Mouse (Mus musculus) kidney, embryonic 14.5 days (tissue): ENCODE results near the gene Tes. TPM values are rescaled to one million over a fixed set of nuclear protein-coding genes. Genes with fewer than 3 reads are reported as not detected.
"Not testable (repeated sequence)": the region's sequence is repeated elsewhere in the genome, so short reads cannot be mapped to it uniquely, and the experiment has no call there.

Experiments used
- ATAC-seq: fragments of 200-750 bp; cut with Nextera tagmentation; 2 replicates; pipeline ENCODE4 v1.8.0; 2017; ENCODE audit warnings: moderate number of reproducible peaks, mild to moderate bottlenecking, moderate TSS enrichment, moderate library complexity; ENCODE audit not compliant: low FRiP score, low TSS enrichment
- H3K27ac ChIP-seq: fragments of 300-500 bp; sonication (generic); 2 replicates; pipeline ENCODE4 v1.5.1; 2014; ENCODE audit warnings: low read depth, mild to moderate bottlenecking, low read length, moderate library complexity, mixed read lengths
- H3K27me3 ChIP-seq: fragments of 300-500 bp; sonication (generic); 2 replicates; pipeline ENCODE4 v1.6.1; 2014; ENCODE audit warnings: mild to moderate bottlenecking, low read length; ENCODE audit not compliant: control insufficient read depth, insufficient read depth
- H3K36me3 ChIP-seq: fragments of 300-500 bp; sonication (generic); 2 replicates; pipeline ENCODE4 v1.6.1; 2014; ENCODE audit warnings: low read length, mixed read lengths; ENCODE audit not compliant: control insufficient read depth, insufficient read depth
- H3K4me1 ChIP-seq: fragments of 300-500 bp; sonication (generic); 2 replicates; pipeline ENCODE4 v1.6.1; 2014; ENCODE audit warnings: low read length, mixed read lengths; ENCODE audit not compliant: control insufficient read depth, insufficient read depth
- H3K4me2 ChIP-seq: fragments of 300-500 bp; sonication (generic); replicated peaks from 2 replicates; pipeline ENCODE4 v1.6.1; 2014; ENCODE audit warnings: low read depth, mild to moderate bottlenecking, low read length
- H3K4me3 ChIP-seq: fragments of 300-500 bp; sonication (generic); 2 replicates; pipeline ENCODE4 v1.5.1; 2014; ENCODE audit warnings: mild to moderate bottlenecking, low read length
- H3K9ac ChIP-seq: fragments of 300-500 bp; sonication (generic); 2 replicates; pipeline ENCODE4 v1.6.1; 2014; ENCODE audit warnings: low read depth, mild to moderate bottlenecking, low read length, moderate library complexity
- H3K9me3 ChIP-seq: fragments of 300-500 bp; sonication (generic); 2 replicates; pipeline ENCODE4 v1.6.1; 2016; ENCODE audit warnings: low read length; ENCODE audit not compliant: control insufficient read depth
- WGBS: fragments of 180-500 bp; shearing (Covaris S2); extraction: QIAGEN DNeasy Blood & Tissue Kit; methylation state at CpG from one replicate; pipeline ENCODE4 v1.1.7; 2014; 5-methylcytosine and 5-hydroxymethylcytosine counted together
- polyA plus RNA-seq: library from polyadenylated mRNA; unstranded; fragments of >200 nt; fragmentation: Nextera tagmentation; extraction: Ambion mirVana; gene quantifications from 2 replicates; pipeline ENCODE4 v1.2.1, GENCODE M21; 2014

The Tes gene
- polyA plus RNA-seq, 1 experiment from 2014 or later = 92.2 TPM

- Histone ChIP-seq H3K9ac (no peak overlapping the region), H3K4me1 (no peaks in the 10 kb centered on the region), H3K27me3 (no peaks in the 10 kb centered on the region), H3K36me3 (no peaks in the 10 kb centered on the region), H3K4me2 (no peak overlapping the region), H3K27ac (no peak overlapping the region), H3K9me3 (no peaks in the 10 kb centered on the region), H3K4me3 (no peak overlapping the region)
- 70% methylated on average over 6 of the region's 6 CpGs for WGBS
- no peak for ATAC-seq
Measured at GRCm38 (mm10) chr6:17053028-17053660, 11.8 kb upstream of the Tes start.

GRCm38 (mm10) chr6:17054781-17055180, 10.2 kb upstream of the Tes start:
- 91% methylated on average over 2 of the region's 2 CpGs for WGBS
- Histone ChIP-seq H3K9me3 (no peaks in the 10 kb centered on the region), H3K4me1 (no peaks in the 10 kb centered on the region; the same call in 1 of the 2 replicates), H3K4me3 (no peak overlapping the region), H3K36me3 (no peaks in the 10 kb centered on the region), H3K4me2 (no peak overlapping the region), H3K27me3 (no peaks in the 10 kb centered on the region), H3K27ac (no peak overlapping the region), H3K9ac (no peak overlapping the region)
- no peak for ATAC-seq

GRCm38 (mm10) chr6:17055659-17056058, 9.3 kb upstream of the Tes start:
- Histone ChIP-seq H3K4me2 (no peak overlapping the region), H3K27ac (no peak overlapping the region), H3K9me3 (no peaks in the 10 kb centered on the region), H3K36me3 (no peaks in the 10 kb centered on the region), H3K4me3 (no peak overlapping the region), H3K9ac (no peak overlapping the region), H3K4me1 (no peaks in the 10 kb centered on the region; the same call in 1 of the 2 replicates), H3K27me3 (no peaks in the 10 kb centered on the region)
- 58% methylated on average over 2 of the region's 2 CpGs for WGBS
- ATAC-seq = no peak

- H3K9ac ChIP-seq = no peak overlapping the region
- no peaks in the 10 kb centered on the region for H3K36me3 ChIP-seq
- no peak overlapping the region for H3K4me2 ChIP-seq
- H3K9me3 ChIP-seq = no peaks in the 10 kb centered on the region
- H3K27me3 ChIP-seq = no peaks in the 10 kb centered on the region
- WGBS = 45% methylated on average over 2 of the region's 2 CpGs
- peaks cover 4% of the 10 kb centered on the region; the same call in 1 of the 2 replicates for H3K4me1 ChIP-seq
- no peak overlapping the region for H3K27ac ChIP-seq
- H3K4me3 ChIP-seq = no peak overlapping the region
- ATAC-seq = 0 out of 2 replicates have a peak, but pooled peaks have one; percentile 35
Measured at GRCm38 (mm10) chr6:17059501-17059900, 5.4 kb upstream of the Tes start.

- WGBS = 82% methylated on average over 2 of the region's 2 CpGs
- Histone ChIP-seq H3K4me3 (no peak overlapping the region), H3K36me3 (no peaks in the 10 kb centered on the region), H3K9me3 (no peaks in the 10 kb centered on the region), H3K4me1 (peaks cover 4% of the 10 kb centered on the region; the same call in 1 of the 2 replicates), H3K27ac (no peak overlapping the region), H3K27me3 (no peaks in the 10 kb centered on the region), H3K4me2 (no peak overlapping the region), H3K9ac (no peak overlapping the region)
- ATAC-seq = no peak
Measured at GRCm38 (mm10) chr6:17060154-17060553, 4.8 kb upstream of the Tes start.

- ATAC-seq, H3K4me1 ChIP-seq, H3K4me2 ChIP-seq, H3K36me3 ChIP-seq, H3K4me3 ChIP-seq, H3K9ac ChIP-seq, H3K27me3 ChIP-seq, H3K27ac ChIP-seq, H3K9me3 ChIP-seq: not testable (repeated sequence)
- 70% methylated on average over 4 of the region's 4 CpGs for WGBS
Measured at GRCm38 (mm10) chr6:17061826-17062225, 3.1 kb upstream of the Tes start.

- Histone ChIP-seq H3K9me3 (no peaks in the 10 kb centered on the region), H3K4me3 (no peak overlapping the region), H3K27me3 (no peaks in the 10 kb centered on the region), H3K36me3 (no peaks in the 10 kb centered on the region), H3K27ac (no peak overlapping the region), H3K9ac (no peak overlapping the region), H3K4me2 (no peak overlapping the region), H3K4me1 (peaks cover 10% of the 10 kb centered on the region)
- 63% methylated on average over 6 of the region's 6 CpGs for WGBS
- no peak for ATAC-seq
Measured at GRCm38 (mm10) chr6:17062366-17062765, 2.6 kb upstream of the Tes start.

- Histone ChIP-seq H3K27me3 (no peaks in the 10 kb centered on the region), H3K9ac (peak overlapping the region; percentile 92), H3K36me3 (no peaks in the 10 kb centered on the region), H3K4me1 (peaks cover 16% of the 10 kb centered on the region; the same call in 1 of the 2 replicates), H3K4me2 (peak overlapping the region; percentile 89), H3K9me3 (no peaks in the 10 kb centered on the region), H3K4me3 (peak overlapping the region; percentile 83), H3K27ac (peak overlapping the region; percentile 65; the same call in 1 of the 2 replicates)
- peak; percentile 50; the same call in 1 of the 2 replicates for ATAC-seq
- 3% methylated on average over 12 of the region's 12 CpGs for WGBS
Measured at GRCm38 (mm10) chr6:17065791-17066169, 831 bp downstream of the Tes start.

- Histone ChIP-seq H3K4me1 (peaks cover 16% of the 10 kb centered on the region; the same call in 1 of the 2 replicates), H3K27me3 (no peaks in the 10 kb centered on the region), H3K9me3 (no peaks in the 10 kb centered on the region), H3K27ac (no peak overlapping the region), H3K9ac (peak overlapping the region; percentile 92; the same call in 1 of the 2 replicates), H3K4me2 (peak overlapping the region; percentile 89), H3K36me3 (no peaks in the 10 kb centered on the region), H3K4me3 (peak overlapping the region; percentile 83)
- ATAC-seq = no peak
- WGBS = 53% methylated on average over 11 of the region's 11 CpGs
Measured at GRCm38 (mm10) chr6:17066211-17066940, 1.4 kb downstream of the Tes start.
